Mouse (Mus musculus) hematopoietic multipotent progenitor cell, adult 10-12 weeks (in vitro differentiated cells): ENCODE data around the gene Prdm16. TPM values are rescaled to one million over a fixed set of nuclear protein-coding genes. Genes with fewer than 3 reads are reported as not detected.

Experiments used
- polyA plus RNA-seq: library from polyadenylated mRNA; stranded (reverse); fragments of >175 nt; gene quantifications from 2 replicates; pipeline ENCODE4 v1.2.3, GENCODE M21; 2012; ENCODE audit warnings: low replicate concordance

Gene Prdm16
- 1.3 and 2.2 TPM in 2 replicates for polyA plus RNA-seq

GRCm38 (mm10) chr4:154636721-154637311 is at the start of gene Prdm16:
TSS of gene Prdm16 (minus strand) at chr4:154636873.

DNA sequence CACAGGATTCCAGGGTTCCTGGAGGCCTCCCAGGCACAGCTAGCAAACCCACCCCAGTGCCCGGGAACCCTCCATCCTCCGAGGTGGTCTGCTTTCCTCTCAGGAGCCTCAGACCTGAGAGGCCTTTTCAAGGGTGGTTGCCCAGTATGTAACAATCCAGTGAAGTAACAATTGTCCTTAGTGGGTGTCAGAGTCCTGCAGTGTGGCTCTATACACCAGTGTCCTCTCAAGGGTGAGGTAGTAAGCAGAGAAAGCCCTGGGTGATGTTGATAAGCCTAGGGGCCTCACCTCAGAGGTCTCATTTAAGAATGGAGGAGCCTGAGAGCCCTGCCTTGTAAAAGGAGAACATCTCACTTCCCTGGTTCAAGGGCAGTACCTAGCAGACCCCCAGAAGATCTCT is 31.1 kb upstream of the Prdm16 start, which contains the start of gene Actrt2:
Gene Actrt2 (minus strand): TSS at position 101 of the 400 bp plus-strand sequence.

GRCm38 (mm10) chr4:154335761-154336160 is 300.9 kb downstream of the Prdm16 start, which contains the start of gene B230104I21Rik:
TSS of gene B230104I21Rik (plus strand) at chr4:154336127.

GRCm38 (mm10) chr4:154301466-154301881 is 335.2 kb downstream of the Prdm16 start, which contains the start of gene Arhgef16:
TSS of gene Arhgef16 (minus strand) at chr4:154301676.

Other genes starting within 250 kb of the Prdm16 start
- not detected in 2 replicates for gene Actrt2, start 31.0 kb upstream of the Prdm16 start, polyA plus RNA-seq
- not detected in 2 replicates for gene Ttc34, start 200.6 kb upstream of the Prdm16 start, polyA plus RNA-seq
- 0.04 and 0.07 TPM in 2 replicates for gene Mmel1, start 232.7 kb upstream of the Prdm16 start, polyA plus RNA-seq